Mouse (Mus musculus) neural tube, embryonic 12.5 days (tissue): ENCODE results near the gene Rab5a. TPM values are rescaled to one million over a fixed set of nuclear protein-coding genes. Genes with fewer than 3 reads are reported as not detected.

Experiments
- ATAC-seq: fragments of 200-750 bp; cut with Nextera tagmentation; 2 replicates; pipeline ENCODE4 v1.8.0; 2017; ENCODE audit warnings: low read depth, mild to moderate bottlenecking, moderate TSS enrichment, moderate library complexity; ENCODE audit not compliant: low FRiP score
- H3K27ac ChIP-seq: fragments of 300-500 bp; sonication (generic); 2 replicates; pipeline ENCODE4 v1.5.1; 2016
- H3K27me3 ChIP-seq: fragments of 300-500 bp; sonication (generic); replicated peaks from 2 replicates; pipeline ENCODE4 v1.6.1; 2016; ENCODE audit warnings: mild to moderate bottlenecking
- H3K36me3 ChIP-seq: fragments of 300-500 bp; sonication (generic); 2 replicates; pipeline ENCODE4 v1.6.1; 2016; ENCODE audit warnings: mild to moderate bottlenecking
- H3K4me1 ChIP-seq: fragments of 300-500 bp; sonication (generic); 2 replicates; pipeline ENCODE4 v1.6.1; 2016
- H3K4me2 ChIP-seq: fragments of 300-500 bp; sonication (generic); replicated peaks from 2 replicates; pipeline ENCODE4 v1.6.1; 2016; ENCODE audit warnings: mild to moderate bottlenecking
- H3K4me3 ChIP-seq: fragments of 300-500 bp; sonication (generic); 2 replicates; pipeline ENCODE4 v1.5.1; 2016
- H3K9ac ChIP-seq: fragments of 300-500 bp; sonication (generic); 2 replicates; pipeline ENCODE4 v1.6.1; 2016; ENCODE audit warnings: mild to moderate bottlenecking
- H3K9me3 ChIP-seq: fragments of 300-500 bp; sonication (generic); 2 replicates; pipeline ENCODE4 v1.6.1; 2016; ENCODE audit warnings: mild to moderate bottlenecking
- WGBS: fragments of 180-500 bp; shearing (Covaris S2); methylation state at CpG from one replicate; pipeline ENCODE4 v1.1.7; 2016; 5-methylcytosine and 5-hydroxymethylcytosine counted together
- polyA plus RNA-seq: library from polyadenylated mRNA; unstranded; fragments of >200 nt; fragmentation: Nextera tagmentation; extraction: Ambion mirVana; gene quantifications from 2 replicates; pipeline ENCODE4 v1.2.1, GENCODE M21; 2016

Rab5a gene
- polyA plus RNA-seq, 1 experiment from 2014 or later, result 140 TPM

DNA sequence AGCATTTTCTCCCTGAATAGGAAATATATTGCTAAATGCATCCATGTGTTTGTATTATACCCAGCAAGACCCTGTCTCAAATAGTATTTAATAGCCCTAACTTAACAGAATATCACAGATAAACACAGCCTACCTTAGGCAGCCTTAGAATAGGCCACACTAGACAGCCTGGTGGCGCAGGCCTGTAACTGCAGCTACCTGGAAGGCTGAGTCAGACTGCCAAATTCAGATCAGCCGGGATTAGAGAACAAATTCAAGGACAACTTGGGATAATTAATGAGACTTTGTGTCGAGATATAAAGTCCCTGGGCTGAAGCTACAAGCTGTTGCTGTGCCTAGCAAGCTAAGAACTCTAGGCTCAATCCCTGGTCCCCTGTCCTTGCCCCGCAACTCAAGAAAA is 75.1 kb downstream of the Rab5a start:
- H3K4me1 ChIP-seq, result no peaks in the 10 kb centered on the region
- no peak overlapping the region for H3K27ac ChIP-seq
- H3K4me2 ChIP-seq, result no peak overlapping the region
- WGBS, result 77% methylated on average over 4 of the region's 4 CpGs
- no peak for ATAC-seq
- H3K9ac ChIP-seq, result no peak overlapping the region
- H3K27me3 ChIP-seq, result no peaks in the 10 kb centered on the region
- no peak overlapping the region for H3K4me3 ChIP-seq
- H3K9me3 ChIP-seq, result no peaks in the 10 kb centered on the region
- H3K36me3 ChIP-seq, result no peaks in the 10 kb centered on the region

- H3K9me3 ChIP-seq, result no peaks in the 10 kb centered on the region
- no peak overlapping the region for H3K4me3 ChIP-seq
- no peak overlapping the region for H3K4me2 ChIP-seq
- no peak overlapping the region for H3K27ac ChIP-seq
- no peaks in the 10 kb centered on the region for H3K36me3 ChIP-seq
- 84% methylated on average over 3 of the region's 3 CpGs for WGBS
- no peak for ATAC-seq
- H3K9ac ChIP-seq, result no peak overlapping the region
- H3K27me3 ChIP-seq, result no peaks in the 10 kb centered on the region
- no peaks in the 10 kb centered on the region for H3K4me1 ChIP-seq
These were observed 75.8 kb downstream of the Rab5a start for GRCm38 (mm10) chr17:53554813-53555212.

Other genes with a start within 250 kb of the Rab5a start
- 0.37 and 0.46 TPM in 2 replicates for gene Efhb, start 15.9 kb upstream of the Rab5a start, polyA plus RNA-seq
- 0.30 and 0.45 TPM in 2 replicates for gene Pp2d1, start 60.2 kb downstream of the Rab5a start, polyA plus RNA-seq
- gene Kat2b, start 87.6 kb downstream of the Rab5a start, polyA plus RNA-seq, result 3.9 and 7.1 TPM in 2 replicates
- gene Sgo1, start 210.1 kb downstream of the Rab5a start, polyA plus RNA-seq, result 27.4 and 30.0 TPM in 2 replicates